Mouse (Mus musculus) adrenal gland, adult (tissue): ENCODE results near the gene Caly.

ENCODE experiments used
- DNase-seq, 2 experiments: peaks; one replicate each; pipeline ENCODE4 v3.0.0; 2022 to 2023; ENCODE audit warnings: low spot score in 1 of 2; ENCODE audit not compliant: inconsistent age in 2 of 2

Gene Caly

DNA sequence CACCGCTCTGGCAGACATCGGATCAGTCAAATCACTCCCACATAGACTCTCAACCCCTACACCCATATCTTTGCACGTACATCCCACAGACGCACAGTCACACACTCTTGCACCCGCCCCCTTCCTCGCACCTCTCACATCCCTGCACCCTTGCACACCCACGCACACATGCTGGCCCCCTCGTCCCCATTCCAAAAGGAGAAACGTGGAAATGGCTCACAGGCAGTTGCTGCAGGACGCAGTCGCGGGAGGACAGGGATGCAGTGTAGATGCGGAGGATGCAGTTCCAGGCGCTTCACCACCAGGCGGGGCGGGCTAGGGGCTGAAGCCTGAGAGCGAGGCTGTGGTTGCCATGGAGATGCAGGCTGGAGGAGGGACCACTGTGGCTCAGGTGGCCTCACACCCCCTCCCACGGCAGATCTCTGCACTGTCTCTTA, at the start of gene Caly:
TSS of gene Caly (minus strand) at position 307 of the 437 bp plus-strand sequence.
- peak; percentile 30 to 56 for DNase-seq

DNA sequence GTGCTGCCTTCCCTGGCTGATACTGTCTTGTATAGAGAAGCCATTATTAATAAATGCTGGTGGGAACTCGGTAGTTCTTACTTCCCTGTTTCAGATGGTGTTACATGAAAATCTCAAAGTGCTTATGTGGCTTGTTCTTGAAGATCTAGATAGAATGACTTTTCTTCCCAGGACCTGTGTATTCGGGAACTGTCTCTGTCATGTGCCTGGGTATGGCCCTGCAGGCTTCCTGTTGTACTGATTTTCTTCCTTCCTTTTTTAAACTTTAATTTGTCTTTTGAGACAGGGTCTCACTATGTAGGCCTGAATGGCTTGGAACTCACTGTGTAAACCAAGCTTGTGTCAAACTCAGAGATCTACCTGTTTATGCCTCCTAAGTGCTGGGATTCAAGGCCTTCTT, 45.6 kb upstream of the Caly start:
- DNase-seq: no peak

DNA sequence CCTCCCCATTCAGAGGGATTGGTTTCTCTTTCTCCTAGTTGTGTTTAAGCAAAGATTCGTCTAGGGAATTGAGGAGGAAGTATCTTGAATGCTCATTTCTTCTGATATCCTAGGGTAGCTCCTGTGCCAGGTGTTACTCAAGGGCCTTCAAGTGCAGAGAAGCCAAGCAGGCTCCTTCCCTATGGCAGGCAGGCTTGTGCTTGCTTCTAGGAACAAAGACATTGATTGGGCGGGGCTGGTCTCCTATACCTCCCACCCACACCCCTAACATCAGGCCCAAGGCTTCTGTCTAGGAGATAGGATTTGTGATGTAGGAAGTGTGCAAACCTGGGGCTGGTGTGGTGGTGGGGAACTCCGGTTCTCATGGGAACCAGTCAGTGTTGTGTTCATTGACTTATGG, 44.6 kb upstream of the Caly start:
- no peak for DNase-seq

DNA sequence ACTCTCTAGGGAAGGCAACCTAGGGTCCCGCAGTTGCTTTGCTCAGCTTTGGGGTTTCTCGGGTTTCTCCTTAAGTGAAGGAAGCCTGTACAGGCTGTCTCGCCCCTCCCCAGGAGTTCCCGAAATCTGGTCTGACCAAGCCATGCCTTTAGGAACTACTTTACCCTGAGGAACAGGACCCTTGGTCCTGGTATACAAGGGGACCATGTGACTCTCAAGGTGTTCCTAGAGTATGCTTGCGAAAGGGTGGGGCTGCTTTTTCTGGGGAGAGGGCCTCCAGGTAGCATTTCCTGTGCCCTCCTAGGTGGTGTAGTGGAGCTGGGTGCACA, 43.6 kb upstream of the Caly start:
- no peak for DNase-seq

DNA sequence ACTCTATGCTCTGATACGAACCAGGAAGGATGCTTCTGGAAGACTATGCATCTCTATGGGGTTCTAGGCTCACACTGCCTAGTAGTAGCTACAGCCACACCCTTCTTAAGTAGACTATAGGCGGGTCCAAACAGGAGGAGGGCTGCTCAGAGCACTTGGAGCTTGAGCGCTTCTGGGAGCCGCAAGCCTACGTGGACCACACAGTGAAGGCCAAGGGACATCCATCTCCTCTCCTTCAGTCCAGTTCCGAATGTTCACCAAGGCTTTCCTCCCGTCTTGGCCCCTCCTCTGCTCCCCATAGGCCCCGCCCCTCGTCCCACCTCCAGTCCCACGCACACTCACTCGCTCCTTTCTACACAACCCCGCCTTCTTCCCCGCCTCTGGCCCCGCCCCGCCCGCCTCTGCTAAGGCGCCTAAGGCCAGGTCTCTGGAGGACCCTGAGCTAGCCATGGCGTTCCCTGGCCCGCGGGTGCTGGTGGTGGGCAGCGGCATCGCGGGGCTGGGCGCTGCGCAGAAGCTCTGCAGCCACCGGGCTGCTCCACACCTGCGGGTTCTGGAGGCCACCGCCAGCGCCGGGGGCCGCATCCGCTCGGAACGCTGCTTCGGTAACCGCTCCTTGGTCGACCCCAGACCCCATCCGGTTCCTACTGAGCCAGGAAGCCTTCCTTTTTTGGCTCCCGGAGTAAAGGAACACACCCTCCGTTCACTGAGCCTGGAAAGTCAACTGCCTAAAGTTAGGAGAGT, 43.1 kb upstream of the Caly start:
- peak; percentile 96 to 98 for DNase-seq

DNA sequence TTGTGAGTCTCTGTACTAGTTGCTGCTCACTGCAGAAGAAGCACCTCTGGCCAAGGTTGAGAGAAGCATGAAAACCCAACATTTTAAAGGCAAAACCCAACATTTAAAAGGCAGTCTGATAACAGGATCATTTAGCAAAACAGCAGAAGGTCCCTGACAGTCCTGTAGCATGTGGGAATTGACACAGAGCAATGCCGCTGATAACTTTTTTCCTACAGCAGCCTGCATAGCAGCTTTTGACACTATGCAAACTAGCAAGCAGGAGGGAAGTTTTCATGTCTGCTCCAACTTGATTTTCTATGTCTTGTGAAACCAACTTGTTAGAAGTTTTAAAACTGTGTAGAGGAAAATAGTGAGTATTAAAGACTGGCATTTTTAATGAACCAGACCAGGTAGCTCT, 42.0 kb upstream of the Caly start:
- no peak for DNase-seq

DNA sequence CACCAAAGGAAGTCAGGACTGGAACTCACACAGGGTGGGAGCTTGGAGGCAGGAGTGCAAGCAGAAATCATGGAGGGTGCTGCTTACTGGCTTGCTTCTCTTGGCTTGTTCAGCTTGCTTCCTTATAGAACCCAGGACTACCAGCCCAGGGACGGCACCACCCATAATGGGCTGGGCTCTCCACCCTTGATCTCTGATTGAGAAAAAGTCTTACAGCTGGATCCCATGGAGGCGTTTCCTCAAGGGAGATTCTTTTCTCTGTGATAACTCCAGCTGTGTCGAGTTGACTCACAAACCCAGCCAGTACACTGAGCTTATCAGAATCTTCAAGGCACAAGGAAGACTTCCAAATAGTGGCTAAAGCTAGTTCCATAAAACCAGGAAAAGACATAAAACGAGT, 40.4 kb upstream of the Caly start:
- no peak for DNase-seq

DNA sequence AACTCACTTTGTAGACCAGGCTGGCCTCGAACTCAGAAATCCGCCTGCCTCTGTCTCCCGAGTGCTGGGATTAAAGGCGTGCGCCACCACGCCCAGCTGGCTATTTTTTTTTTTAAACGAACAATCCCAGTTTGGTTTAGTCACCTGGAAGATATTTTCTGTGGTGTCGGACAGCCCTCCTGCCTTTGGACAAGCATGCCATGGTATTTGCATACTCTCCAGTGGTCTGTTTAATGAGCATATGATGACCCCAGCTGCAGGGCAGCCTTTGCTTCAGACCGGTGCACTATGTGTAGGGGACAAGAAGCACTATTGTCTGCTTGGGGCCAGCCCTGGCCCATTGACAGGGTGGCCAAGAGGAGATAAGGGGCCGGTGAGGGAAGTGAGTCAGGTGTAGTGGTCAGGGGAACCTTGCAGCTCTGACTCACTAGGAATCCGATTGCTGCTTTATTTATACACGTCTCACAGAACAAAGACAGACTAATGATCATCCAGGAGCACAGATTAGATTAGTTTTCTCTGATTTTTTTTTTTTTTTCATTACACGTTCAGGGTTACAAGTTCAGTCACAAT, 39.1 kb upstream of the Caly start:
- DNase-seq: no peak

DNA sequence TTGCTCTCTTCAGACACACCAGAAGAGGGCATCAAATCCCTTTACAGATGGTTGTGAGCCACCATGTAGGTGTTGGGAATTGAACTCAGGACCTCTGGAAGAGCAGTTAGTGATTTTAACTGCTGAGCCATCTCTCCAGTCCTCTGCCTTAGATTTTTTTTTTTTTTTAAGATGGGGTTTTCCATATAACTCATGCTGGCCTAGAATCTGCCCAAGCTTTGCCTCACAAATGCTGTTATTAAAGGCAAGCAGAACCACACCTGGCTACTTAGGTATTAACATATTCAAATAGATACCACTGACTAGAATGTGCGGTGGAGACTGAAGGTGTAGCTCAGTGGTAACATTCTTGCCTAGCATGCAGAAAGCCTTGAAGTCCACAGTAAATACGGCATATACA, 38.1 kb upstream of the Caly start:
- no peak for DNase-seq

DNA sequence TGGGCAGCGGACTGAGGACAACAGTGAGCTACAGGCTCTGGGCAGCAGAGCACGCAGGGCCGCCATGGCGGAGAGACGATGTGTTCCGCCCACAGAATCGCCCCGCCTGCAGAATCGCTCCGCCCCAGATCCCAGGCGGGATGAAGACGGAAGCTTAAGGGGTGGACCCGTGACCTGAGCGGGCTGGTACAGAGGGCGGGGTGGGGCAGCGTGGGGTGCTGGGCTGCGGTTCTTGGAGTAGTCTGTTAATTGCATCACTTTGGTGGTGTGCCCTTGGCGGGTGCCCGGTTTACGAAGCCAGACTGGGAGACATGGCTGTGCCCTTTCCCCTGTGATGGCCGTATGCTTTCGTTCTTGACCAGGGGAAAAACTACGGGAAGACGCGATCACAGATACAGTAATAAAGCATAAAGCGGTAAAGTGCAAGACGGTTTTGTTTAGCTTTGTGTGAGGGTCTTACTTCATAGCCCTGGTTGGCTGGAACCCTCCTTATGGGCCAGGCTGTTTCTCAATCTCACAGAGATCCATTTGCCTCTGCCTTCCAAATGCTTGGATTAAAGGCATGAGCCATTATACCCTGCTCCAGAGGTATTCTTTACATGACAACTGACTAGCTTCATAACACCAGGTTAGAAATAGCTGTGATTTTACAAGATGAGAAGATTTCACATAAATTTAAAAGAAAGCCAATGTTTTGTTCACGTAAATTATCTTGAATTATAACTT, 34.1 kb upstream of the Caly start, which contains the start of gene Echs1:
TSS of gene Echs1 (minus strand) at position 148 of the 726 bp plus-strand sequence.
- peak; percentile 96 to 98 for DNase-seq

DNA sequence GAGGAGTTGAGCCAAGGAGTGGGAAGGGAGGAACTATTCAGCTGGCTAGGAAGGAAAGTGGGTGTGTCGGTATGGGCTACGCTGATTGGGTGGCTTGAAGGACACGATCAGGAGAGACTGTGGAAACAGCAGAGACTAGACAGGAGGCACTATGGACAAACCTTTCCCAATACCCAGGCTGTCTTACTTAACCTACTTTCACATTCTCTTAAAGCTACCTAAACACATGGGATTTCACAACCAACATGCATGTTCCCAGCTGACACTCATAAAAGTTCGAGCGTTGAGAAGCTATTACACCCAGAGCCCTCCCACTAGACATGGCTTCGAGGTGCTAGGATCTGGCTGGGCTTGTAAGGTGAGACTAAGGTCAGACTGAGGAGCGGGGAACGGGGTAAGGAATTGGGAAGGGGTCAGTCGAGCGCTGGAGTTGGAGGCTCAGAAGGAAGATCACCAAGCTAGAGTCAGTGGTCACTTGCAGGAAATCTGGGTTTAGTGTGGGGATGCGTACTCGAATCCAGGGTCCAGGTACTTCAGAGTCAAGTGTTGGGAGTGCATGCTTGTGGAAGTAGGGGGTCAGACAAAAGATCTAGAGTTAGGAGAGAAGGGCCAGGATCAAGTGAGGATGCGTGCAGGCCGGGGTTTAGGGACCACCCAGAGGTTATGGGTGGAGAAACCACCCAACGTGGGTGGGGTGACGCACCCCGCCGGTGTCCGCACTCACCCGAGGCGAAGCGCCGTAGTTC, 33.4 kb upstream of the Caly start, which contains the start of gene Paox:
TSS of gene Paox (plus strand) at position 217 of the 746 bp plus-strand sequence.
- DNase-seq: peak; percentile 78 to 91

DNA sequence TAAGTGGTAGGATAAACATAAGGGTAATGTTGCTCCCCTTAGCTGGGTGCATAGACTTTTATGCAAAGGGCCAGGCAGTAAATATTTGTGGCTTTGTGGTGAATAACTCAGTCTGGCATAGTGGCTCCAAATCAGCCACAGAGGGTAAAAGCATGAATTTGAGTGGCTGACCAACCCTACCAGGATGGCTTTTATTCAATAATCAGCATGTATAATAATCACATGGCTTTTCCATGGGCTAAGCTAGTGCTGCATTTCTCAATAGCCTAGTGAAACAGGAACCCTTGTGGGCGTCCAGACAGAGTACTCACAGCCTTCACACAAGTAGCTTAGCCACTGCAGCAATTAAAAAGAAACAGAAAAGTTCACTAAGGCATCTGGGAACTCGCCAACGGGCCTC, 29.6 kb upstream of the Caly start:
- peak in 1 of 2 experiments; percentile 17 for DNase-seq

DNA sequence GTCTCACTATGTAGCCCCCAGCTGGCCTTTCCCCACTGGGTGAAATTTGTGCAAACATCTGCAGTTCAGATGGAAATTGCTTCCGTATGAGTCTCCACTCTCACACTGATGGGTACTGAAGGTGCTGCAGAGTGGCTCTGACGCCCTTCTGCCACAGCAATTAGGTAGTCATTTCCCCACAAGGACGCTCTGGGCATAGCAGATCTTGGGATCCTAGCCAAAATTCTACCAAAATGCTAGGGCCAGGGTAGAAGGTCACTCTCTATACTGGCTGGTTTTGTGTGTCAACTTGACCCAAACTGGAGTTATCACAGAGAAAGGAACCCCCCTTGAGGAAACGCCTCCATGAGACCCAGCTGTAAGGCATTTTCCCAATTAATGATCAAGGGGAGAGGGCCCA, 21.7 kb upstream of the Caly start:
- peak; percentile 50 to 87 for DNase-seq

DNA sequence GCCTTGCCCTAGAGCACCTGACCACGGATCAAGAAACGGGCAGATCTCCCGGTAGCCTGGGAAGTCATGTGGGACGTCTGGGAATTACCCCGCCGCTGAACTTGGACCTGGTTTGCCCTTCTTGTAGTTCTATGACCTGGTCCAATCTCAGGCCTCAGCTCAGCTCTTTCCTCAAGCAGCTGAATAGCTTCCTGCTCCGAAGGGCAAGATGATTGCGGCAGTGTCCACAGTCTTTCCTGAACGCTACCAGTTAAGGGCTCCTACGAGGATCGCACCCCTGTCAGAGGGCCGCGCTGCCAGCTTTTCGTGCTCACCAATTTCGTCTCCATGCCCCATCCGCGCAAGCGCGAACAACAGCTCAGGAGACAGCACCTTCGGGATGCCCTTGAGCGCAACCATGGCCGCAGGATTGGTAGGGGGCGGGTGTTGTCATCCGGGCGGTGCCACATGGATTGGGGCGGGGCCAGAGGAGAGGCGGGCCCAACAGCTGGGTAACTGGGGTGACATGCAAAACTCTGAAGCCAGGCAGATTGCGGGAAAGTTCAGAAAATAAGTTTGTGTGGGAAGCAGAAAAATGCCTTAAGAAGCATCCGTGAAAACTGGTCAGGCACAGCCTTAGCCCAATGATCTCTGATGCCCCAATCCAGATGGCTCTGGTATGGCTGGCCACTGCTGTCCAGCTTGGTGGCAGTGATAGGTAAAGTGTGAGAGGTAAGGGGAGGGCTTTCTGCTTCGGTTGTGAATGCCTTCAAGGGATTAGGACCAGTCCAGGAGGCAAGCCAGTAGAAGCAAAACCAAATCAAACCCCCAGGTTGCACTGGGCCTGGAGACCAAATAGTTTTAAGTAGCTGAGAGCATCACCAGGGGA, 19.9 kb upstream of the Caly start, which contains the start of gene Fuom:
TSS of gene Fuom (minus strand) at position 449 of the 868 bp plus-strand sequence.
- DNase-seq: peak; percentile 96 to 98

DNA sequence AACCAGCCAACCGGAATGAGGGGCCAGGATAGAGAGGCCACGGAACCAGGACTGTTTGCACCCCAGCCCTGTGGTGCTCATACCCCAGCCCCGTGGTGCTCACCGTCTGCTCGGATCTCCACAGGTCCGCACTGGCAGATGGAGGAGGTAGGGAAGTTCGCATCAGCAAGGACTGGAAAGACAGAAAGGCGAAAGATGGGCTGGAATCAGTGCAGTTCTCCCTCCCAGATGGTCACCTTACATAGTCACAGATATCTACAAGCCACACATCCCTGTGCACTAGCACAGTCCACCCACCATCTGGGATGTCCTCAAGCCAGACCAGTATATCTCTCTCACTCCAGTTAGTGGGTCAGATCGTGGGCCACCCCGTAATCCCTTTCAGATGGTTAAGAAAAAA, 19.1 kb upstream of the Caly start:
- DNase-seq: peak in 1 of 2 experiments; percentile 65

DNA sequence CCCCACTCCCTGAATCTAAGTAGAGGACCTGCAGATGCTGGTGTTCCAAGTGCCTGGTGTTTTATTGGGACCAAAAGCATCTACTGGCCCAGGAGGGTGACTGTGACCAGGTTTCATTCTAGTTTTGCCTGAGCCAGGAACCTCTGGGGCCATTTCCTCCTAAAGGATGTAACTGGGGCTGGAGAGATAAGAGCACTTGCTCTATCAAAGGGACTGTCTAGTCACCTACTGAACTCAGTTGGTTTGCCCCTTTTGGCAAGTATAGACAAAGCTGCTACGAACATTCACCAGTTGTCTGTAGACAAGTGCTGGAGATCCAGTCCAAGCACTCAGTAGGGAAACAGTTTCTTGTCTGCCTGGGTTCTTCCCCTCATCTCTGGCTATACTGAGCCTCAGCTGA, 16.1 kb upstream of the Caly start:
- no peak for DNase-seq

DNA sequence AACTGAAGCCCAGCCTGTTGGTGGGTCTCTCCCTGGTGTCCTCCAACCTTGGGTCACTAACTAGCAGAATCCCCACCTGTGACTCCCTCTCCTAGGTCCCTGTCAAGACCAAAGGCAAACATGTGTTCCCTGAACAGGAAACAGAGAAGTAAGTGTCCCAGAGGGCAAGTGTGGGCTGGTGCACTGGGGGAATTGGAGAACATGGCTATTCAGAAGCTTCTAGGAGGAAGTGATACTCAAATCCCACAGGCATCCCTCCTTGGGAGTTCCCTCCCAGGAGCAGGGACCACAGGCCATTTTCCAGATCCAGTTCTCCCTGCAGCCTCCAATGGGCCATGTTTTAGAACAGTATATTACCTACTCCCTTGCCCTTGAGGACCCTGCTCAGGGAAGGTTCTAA, 13.7 kb upstream of the Caly start:
- peak in 1 of 2 experiments; percentile 24 for DNase-seq

DNA sequence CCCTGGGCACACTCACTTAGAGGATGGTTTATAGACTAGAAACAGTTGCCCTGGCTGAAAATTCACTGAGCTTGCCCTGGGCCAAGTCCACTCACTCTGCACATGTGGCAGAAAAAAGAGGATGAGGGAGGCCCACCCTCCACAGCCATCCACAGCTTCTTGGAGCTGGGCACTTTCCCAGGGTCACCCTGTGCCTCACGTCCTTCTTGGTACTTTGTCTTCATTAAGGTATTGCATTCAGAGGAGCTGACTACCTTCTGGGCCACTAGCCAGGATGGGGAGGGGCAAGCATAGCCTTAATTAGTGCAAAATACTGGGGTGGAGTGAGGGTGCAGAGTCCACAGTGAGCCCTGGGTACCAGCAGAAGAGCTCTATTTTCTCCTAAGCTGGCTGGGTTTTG, 13.2 kb upstream of the Caly start:
- no peak for DNase-seq

DNA sequence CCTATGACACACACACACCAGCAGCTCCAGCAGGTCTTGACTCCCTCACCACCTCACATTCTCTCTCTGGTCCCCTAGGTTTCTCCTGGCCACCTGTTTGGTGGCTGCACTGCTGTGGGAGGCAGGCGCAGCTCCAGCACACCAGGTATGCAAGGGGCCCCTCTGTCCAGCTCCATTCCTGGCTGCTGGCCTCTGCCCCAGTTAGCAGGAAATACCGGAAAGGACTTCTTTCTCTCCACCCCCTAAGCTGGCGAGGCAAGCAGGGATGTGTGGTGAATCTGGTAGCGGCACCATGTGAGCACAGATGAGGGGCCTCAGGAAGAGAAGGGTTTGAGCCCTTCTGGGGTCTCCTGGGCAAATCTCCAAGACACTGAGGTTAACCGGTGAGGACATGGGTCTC, 12.6 kb upstream of the Caly start:
- peak in 1 of 2 experiments; percentile 47 for DNase-seq

DNA sequence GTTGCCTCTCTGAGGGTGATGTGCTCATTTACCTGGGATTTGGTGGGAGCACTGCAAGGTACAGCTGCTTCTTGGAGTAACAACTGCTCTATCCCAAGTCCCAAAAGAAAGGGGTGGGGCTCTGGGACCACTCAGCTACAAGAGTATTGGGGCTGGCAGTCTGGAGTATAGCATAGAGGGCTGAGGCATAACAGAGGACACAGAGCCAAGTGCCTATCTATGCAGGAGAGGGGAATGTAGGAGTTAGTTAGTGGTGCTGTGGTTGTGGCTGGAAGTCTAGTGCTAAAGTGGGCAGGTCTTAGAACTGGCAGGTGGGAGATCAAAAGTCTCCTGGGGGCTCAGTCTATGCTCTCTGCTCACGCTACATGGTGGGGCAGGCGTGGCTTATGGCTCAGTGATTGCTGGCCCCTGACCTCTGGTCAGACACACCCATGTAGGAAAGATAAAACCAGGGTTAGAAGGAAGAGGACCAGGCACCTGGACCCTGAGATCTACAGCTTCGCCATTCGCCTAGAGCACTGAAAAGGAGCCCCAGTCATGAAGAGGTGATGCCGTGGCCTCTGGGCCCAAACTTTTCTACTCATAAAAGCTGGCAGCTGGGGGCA, 10.7 kb upstream of the Caly start, which contains the start of gene Prap1:
TSS of gene Prap1 (plus strand) at position 472 of the 605 bp plus-strand sequence.
- no peak for DNase-seq
